In genomic region chrX:36630771-36631170, GRCm38 (mm10) we compare ENCODE assay signal across 15 mouse cellular contexts. TPM values are rescaled to one million over a fixed set of nuclear protein-coding genes. Genes with fewer than 3 reads are reported as not detected.
DNase-seq lines count a peak whose midpoint lies in the region; ATAC-seq and TF ChIP-seq lines count a peak whose summit lies in the region.
"Had no signal": no experiment of that assay in that cellular context is flagged by ENCODE, and none has a peak within 500 bp of the region (broad histone marks: within the 10 kb centered on the region; RNA-seq: fewer than 3 reads in every experiment).

No protein-coding gene starts in this region.

- H3K27ac ChIP-seq in forebrain, embryonic 14.5 days (ENCODE audit: low read depth, low read length), result no peak overlapping the region
- H3K27ac ChIP-seq in forebrain, embryonic 10.5 days, result no peak overlapping the region
- H3K27ac ChIP-seq in liver, embryonic 14.5 days, result no peak overlapping the region
- no peak overlapping the region for H3K27ac ChIP-seq in liver, embryonic 11.5 days (ENCODE audit: low read depth, low read length)
- no peak overlapping the region for H3K27ac ChIP-seq in cortical plate, adult 2 months (ENCODE audit: insufficient read depth, low read length)
- H3K27ac ChIP-seq: embryonic facial prominence, embryonic 12.5 days; limb, embryonic 15.5 days; macrophage; neural tube, embryonic 15.5 days had no signal

- H3K4me2 ChIP-seq in forebrain, embryonic 14.5 days (ENCODE audit: low read length), result no peak overlapping the region
- H3K4me2 ChIP-seq in liver, embryonic 14.5 days (ENCODE audit: low read depth), result no peak overlapping the region
- H3K4me2 ChIP-seq in liver, embryonic 11.5 days, result no peak overlapping the region
- H3K4me2 ChIP-seq: embryonic facial prominence, embryonic 12.5 days; heart, embryonic 12.5 days; limb, embryonic 15.5 days; neural tube, embryonic 15.5 days had no signal

- H3K9ac ChIP-seq in forebrain, embryonic 14.5 days (ENCODE audit: low read length), result no peak overlapping the region
- no peak overlapping the region for H3K9ac ChIP-seq in liver, embryonic 14.5 days (replicated peaks)
- no peak overlapping the region for H3K9ac ChIP-seq in liver, embryonic 11.5 days (ENCODE audit: low read depth, low read length)
- H3K9ac ChIP-seq: embryonic facial prominence, embryonic 12.5 days; heart, embryonic 12.5 days; limb, embryonic 15.5 days; neural tube, embryonic 15.5 days had no signal

- TF ChIP-seq POLR2A in cortical plate, adult 2 months (IDR thresholded peaks at IDR 0.05; ENCODE audit: extremely low read depth, insufficient read depth, low read length), result no peak

- no peaks in the 10 kb centered on the region for H3K27me3 ChIP-seq in forebrain, embryonic 14.5 days (replicated peaks; ENCODE audit: control insufficient read depth, insufficient read depth, low read length)
- H3K27me3 ChIP-seq in forebrain, embryonic 10.5 days (ENCODE audit: poor library complexity, severe bottlenecking), result no peaks in the 10 kb centered on the region
- H3K27me3 ChIP-seq in liver, embryonic 14.5 days (ENCODE audit: control insufficient read depth, insufficient read depth, low read length), result no peaks in the 10 kb centered on the region
- H3K27me3 ChIP-seq in liver, embryonic 11.5 days (replicated peaks; ENCODE audit: control insufficient read depth, insufficient read depth, low read length), result no peaks in the 10 kb centered on the region
- H3K27me3 ChIP-seq: embryonic facial prominence, embryonic 12.5 days; heart, embryonic 12.5 days; limb, embryonic 15.5 days; neural tube, embryonic 15.5 days had no signal

- H3K36me3 ChIP-seq in forebrain, embryonic 14.5 days (ENCODE audit: control insufficient read depth, insufficient read depth, low read length), result no peaks in the 10 kb centered on the region
- H3K36me3 ChIP-seq in forebrain, embryonic 10.5 days (replicated peaks), result no peaks in the 10 kb centered on the region; the same call in 1 of the 2 replicates
- H3K36me3 ChIP-seq in liver, embryonic 14.5 days (replicated peaks; ENCODE audit: control insufficient read depth, insufficient read depth, low read depth), result no peaks in the 10 kb centered on the region
- no peaks in the 10 kb centered on the region for H3K36me3 ChIP-seq in liver, embryonic 11.5 days (ENCODE audit: control insufficient read depth, insufficient read depth, low read length)
- H3K36me3 ChIP-seq: embryonic facial prominence, embryonic 12.5 days; heart, embryonic 12.5 days; limb, embryonic 15.5 days; neural tube, embryonic 15.5 days had no signal

- no peak for TF ChIP-seq EP300 in liver, embryonic 14.5 days (IDR thresholded peaks at IDR 0.05; ENCODE audit: low read depth)

- no peak overlapping the region for H3K4me3 ChIP-seq in forebrain, embryonic 14.5 days (ENCODE audit: low read depth, low read length)
- H3K4me3 ChIP-seq in forebrain, embryonic 10.5 days, result no peak overlapping the region
- no peak overlapping the region for H3K4me3 ChIP-seq in liver, embryonic 14.5 days (ENCODE audit: insufficient read depth in 1 of 2, low read depth in 2 of 2, low read length in 2 of 2)
- H3K4me3 ChIP-seq in liver, embryonic 11.5 days (ENCODE audit: low read depth, low read length), result no peak overlapping the region
- H3K4me3 ChIP-seq in cortical plate, adult 2 months (ENCODE audit: insufficient read depth, low read length), result no peak overlapping the region
- H3K4me3 ChIP-seq: embryonic facial prominence, embryonic 12.5 days; heart, embryonic 12.5 days; limb, embryonic 15.5 days; neural tube, embryonic 15.5 days had no signal

- ATAC-seq in forebrain, embryonic 14.5 days, result no peak
- ATAC-seq in liver, embryonic 14.5 days (ENCODE audit: insufficient read depth), result no peak
- ATAC-seq in liver, embryonic 11.5 days (replicated peaks; ENCODE audit: low FRiP score), result no peak

- WGBS in forebrain, embryonic 14.5 days, result 4% methylated on average over 1 of the region's 1 CpGs
- 2% methylated on average over 1 of the region's 1 CpGs for WGBS in forebrain, embryonic 10.5 days
- WGBS in liver, embryonic 14.5 days (ENCODE audit: insufficient replicate concordance), result 0% methylated on average over 1 of the region's 1 CpGs
- 0% methylated on average over 1 of the region's 1 CpGs for WGBS in liver, embryonic 11.5 days

- no peaks in the 10 kb centered on the region for H3K9me3 ChIP-seq in forebrain, embryonic 14.5 days (replicated peaks; ENCODE audit: control insufficient read depth, low read length)
- no peaks in the 10 kb centered on the region; the same call in 1 of the 2 replicates for H3K9me3 ChIP-seq in forebrain, embryonic 10.5 days
- no peaks in the 10 kb centered on the region for H3K9me3 ChIP-seq in liver, embryonic 14.5 days (ENCODE audit: control insufficient read depth, low read length)
- H3K9me3 ChIP-seq in liver, embryonic 11.5 days (ENCODE audit: control insufficient read depth, low read length), result no peaks in the 10 kb centered on the region
- H3K9me3 ChIP-seq: embryonic facial prominence, embryonic 12.5 days; heart, embryonic 12.5 days; limb, embryonic 15.5 days; neural tube, embryonic 15.5 days had no signal

- no peaks in the 10 kb centered on the region for H3K4me1 ChIP-seq in forebrain, embryonic 14.5 days (ENCODE audit: control insufficient read depth, insufficient read depth, low read length)
- no peaks in the 10 kb centered on the region for H3K4me1 ChIP-seq in forebrain, embryonic 10.5 days
- no peaks in the 10 kb centered on the region for H3K4me1 ChIP-seq in liver, embryonic 14.5 days (replicated peaks; ENCODE audit: control insufficient read depth in 2 of 2, insufficient read depth in 2 of 2, low read length in 1 of 2)
- H3K4me1 ChIP-seq in liver, embryonic 11.5 days (replicated peaks; ENCODE audit: control insufficient read depth, insufficient read depth, low read length), result no peaks in the 10 kb centered on the region
- H3K4me1 ChIP-seq in cortical plate, adult 2 months (ENCODE audit: control insufficient read depth, insufficient read depth, low read length), result no peaks in the 10 kb centered on the region
- H3K4me1 ChIP-seq: embryonic facial prominence, embryonic 12.5 days; heart, embryonic 12.5 days; limb, embryonic 15.5 days; neural tube, embryonic 15.5 days had no signal

- DNase-seq in forebrain, embryonic 14.5 days (ENCODE audit: low spot score), result peak; percentile 3
- no peak for DNase-seq in forebrain, embryonic 10.5 days (ENCODE audit: extremely low spot score, low spot score)
- no peak for DNase-seq in liver, embryonic 14.5 days (ENCODE audit: low read depth in 3 of 3, low spot score in 3 of 3)
- DNase-seq in liver, embryonic 11.5 days (ENCODE audit: low spot score), result no peak
- DNase-seq in CD4-positive, CD25-positive, alpha-beta regulatory T cell, adult 2 months (ENCODE audit: low read depth, low spot score), result peak; percentile 27
- DNase-seq in thymus, postnatal 25 days, result no peak
- DNase-seq in kidney, adult 9 months, result no peak
- DNase-seq: cerebellum, adult 18-20 months; gastrocnemius, postnatal 10 days had no signal

- peak; percentile 40; the same call in 1 of the 2 replicates for TF ChIP-seq CTCF in liver, embryonic 14.5 days (IDR thresholded peaks at IDR 0.05; ENCODE audit: low read depth)
- 0 out of 2 replicates have a peak, but pooled peaks have one; percentile 5 for TF ChIP-seq CTCF in cortical plate, adult 2 months (IDR thresholded peaks at IDR 0.05; ENCODE audit: extremely low read depth, insufficient read depth, low read length)

RNA-seq across cellular contexts. Expression of gene Akap17b, which starts 14.4 kb away (rescaled TPM):
- 3.6 and 4.1 TPM in 2 replicates for polyA plus RNA-seq in forebrain, embryonic 14.5 days (2014; fragmentation: Nextera tagmentation; extraction: Ambion mirVana)
- 2.6 and 3.0 TPM in 2 replicates for polyA plus RNA-seq in forebrain, embryonic 10.5 days (2016; fragmentation: Nextera tagmentation; extraction: Ambion mirVana)
- polyA plus RNA-seq in liver, embryonic 14.5 days (2012; rRNA removed), result 0.37 and 0.54 TPM in 2 replicates
- polyA plus RNA-seq in liver, embryonic 14.5 days (2014; fragmentation: Nextera tagmentation; extraction: Ambion mirVana), result 0.56 and 0.63 TPM in 2 replicates
- 1.5 and 1.6 TPM in 2 replicates for polyA plus RNA-seq in liver, embryonic 11.5 days (2014; fragmentation: Nextera tagmentation; extraction: Ambion mirVana)
- 9.5 and 10.7 TPM in 2 replicates for polyA plus RNA-seq in cortical plate, adult 2 months (2012; rRNA removed)

RNA-seq across cellular contexts. Expression of gene Pgrmc1, which starts 32.8 kb away (rescaled TPM):
- 583 and 650 TPM in 2 replicates for polyA plus RNA-seq in forebrain, embryonic 14.5 days (2014; fragmentation: Nextera tagmentation; extraction: Ambion mirVana)
- 358 TPM in 2 replicates for polyA plus RNA-seq in forebrain, embryonic 10.5 days (2016; fragmentation: Nextera tagmentation; extraction: Ambion mirVana)
- 35.5 and 48.6 TPM in 2 replicates for polyA plus RNA-seq in liver, embryonic 14.5 days (2012; rRNA removed)
- 102 and 109 TPM in 2 replicates for polyA plus RNA-seq in liver, embryonic 14.5 days (2014; fragmentation: Nextera tagmentation; extraction: Ambion mirVana)
- 150 and 158 TPM in 2 replicates for polyA plus RNA-seq in liver, embryonic 11.5 days (2014; fragmentation: Nextera tagmentation; extraction: Ambion mirVana)
- polyA plus RNA-seq in cortical plate, adult 2 months (2012; rRNA removed), result 209 and 234 TPM in 2 replicates

Comparison
In these comparisons a context has a peak if more than half of its experiments do, and no peak if none do; other contexts are left out.
1. DNase-seq: peak in forebrain, embryonic 14.5 days (single experiment) and CD4-positive, CD25-positive, alpha-beta regulatory T cell, adult 2 months (single experiment); none in forebrain, embryonic 10.5 days (single experiment), liver, embryonic 14.5 days (0 of 3), liver, embryonic 11.5 days (single experiment), thymus, postnatal 25 days (single experiment) and kidney, adult 9 months (single experiment).